Mouse (Mus musculus): ENCODE results near the gene 4930544D05Rik. TPM values are rescaled to one million over a fixed set of nuclear protein-coding genes. Genes with fewer than 3 reads are reported as not detected.
"Not testable (repeated sequence)": the region's sequence is repeated elsewhere in the genome, so short reads cannot be mapped to it uniquely, and the experiment has no call there.

Gene 4930544D05Rik
- not detected in 2 replicates for polyA plus RNA-seq (2015; fragmentation: Nextera tagmentation; extraction: Ambion mirVana)

- H3K4me3 ChIP-seq (ENCODE audit: low read length) = peak within 1 kb of the TSS; percentile 43
- H3K27me3 ChIP-seq (ENCODE audit: insufficient read depth, low read length) = no peaks in the 10 kb centered on the region
- peaks cover 13% of the 10 kb centered on the region for H3K4me1 ChIP-seq (ENCODE audit: insufficient read depth, low read length)
- H3K4me2 ChIP-seq (replicated peaks; ENCODE audit: low read depth, low read length) = peak within 1 kb of the TSS; percentile 77
- ATAC-seq (ENCODE audit: low FRiP score, low TSS enrichment) = peak; percentile 8; the same call in 1 of the 2 replicates
- no peaks in the 10 kb centered on the region for H3K9me3 ChIP-seq (ENCODE audit: low read length)
- H3K36me3 ChIP-seq (ENCODE audit: insufficient read depth, low read length) = peaks cover 25% of the 10 kb centered on the region
- WGBS = 18% methylated on average over 21 of the region's 21 CpGs
- peak within 1 kb of the TSS; percentile 33 for H3K9ac ChIP-seq (replicated peaks; ENCODE audit: low read length)
- peak within 1 kb of the TSS; percentile 76 for H3K27ac ChIP-seq (ENCODE audit: low read length)
Observed at GRCm38 (mm10) chr11:70615516-70616093, at the start of gene 4930544D05Rik. TSS of gene 4930544D05Rik (plus strand) at chr11:70615848.

GRCm38 (mm10) chr11:70566586-70566985 lies 49.1 kb upstream of the 4930544D05Rik start:
- 39% methylated on average over 7 of the region's 7 CpGs for WGBS
- Histone ChIP-seq H3K36me3 (ENCODE audit: insufficient read depth, low read length) (no peaks in the 10 kb centered on the region), H3K4me3 (ENCODE audit: low read length) (no peak overlapping the region), H3K9ac (replicated peaks; ENCODE audit: low read length) (no peak overlapping the region), H3K4me2 (replicated peaks; ENCODE audit: low read depth, low read length) (no peak overlapping the region), H3K27me3 (ENCODE audit: insufficient read depth, low read length) (no peaks in the 10 kb centered on the region), H3K27ac (ENCODE audit: low read length) (no peak overlapping the region), H3K4me1 (ENCODE audit: insufficient read depth, low read length) (peaks cover 49% of the 10 kb centered on the region), H3K9me3 (ENCODE audit: low read length) (no peaks in the 10 kb centered on the region)
- ATAC-seq (ENCODE audit: low FRiP score, low TSS enrichment) = no peak

GRCm38 (mm10) chr11:70570614-70571013 lies 45.0 kb upstream of the 4930544D05Rik start:
- not testable (repeated sequence) for H3K4me3 ChIP-seq (ENCODE audit: low read length); ATAC-seq (ENCODE audit: low FRiP score, low TSS enrichment); H3K9ac ChIP-seq (replicated peaks; ENCODE audit: low read length); H3K36me3 ChIP-seq (ENCODE audit: insufficient read depth, low read length); H3K27me3 ChIP-seq (ENCODE audit: insufficient read depth, low read length); H3K27ac ChIP-seq (ENCODE audit: low read length); H3K9me3 ChIP-seq (ENCODE audit: low read length); H3K4me2 ChIP-seq (replicated peaks; ENCODE audit: low read depth, low read length)
- peaks cover 50% of the 10 kb centered on the region for H3K4me1 ChIP-seq (ENCODE audit: insufficient read depth, low read length)
- WGBS = 92% methylated on average over 1 of the region's 1 CpGs

GRCm38 (mm10) chr11:70571641-70572040 lies 44.0 kb upstream of the 4930544D05Rik start:
- Histone ChIP-seq H3K36me3 (ENCODE audit: insufficient read depth, low read length) (no peaks in the 10 kb centered on the region), H3K4me1 (ENCODE audit: insufficient read depth, low read length) (peaks cover 41% of the 10 kb centered on the region), H3K9ac (replicated peaks; ENCODE audit: low read length) (no peak overlapping the region), H3K4me2 (replicated peaks; ENCODE audit: low read depth, low read length) (no peak overlapping the region), H3K9me3 (ENCODE audit: low read length) (no peaks in the 10 kb centered on the region), H3K27me3 (ENCODE audit: insufficient read depth, low read length) (no peaks in the 10 kb centered on the region), H3K27ac (ENCODE audit: low read length) (no peak overlapping the region), H3K4me3 (ENCODE audit: low read length) (no peak overlapping the region)
- no peak for ATAC-seq (ENCODE audit: low FRiP score, low TSS enrichment)
- 79% methylated on average over 1 of the region's 1 CpGs for WGBS

- no peaks in the 10 kb centered on the region for H3K36me3 ChIP-seq (ENCODE audit: insufficient read depth, low read length)
- no peak overlapping the region for H3K4me3 ChIP-seq (ENCODE audit: low read length)
- peak overlapping the region; percentile 37 for H3K27ac ChIP-seq (ENCODE audit: low read length)
- no peak overlapping the region for H3K9ac ChIP-seq (replicated peaks; ENCODE audit: low read length)
- no peaks in the 10 kb centered on the region for H3K27me3 ChIP-seq (ENCODE audit: insufficient read depth, low read length)
- no peak for ATAC-seq (ENCODE audit: low FRiP score, low TSS enrichment)
- no peaks in the 10 kb centered on the region for H3K9me3 ChIP-seq (ENCODE audit: low read length)
- H3K4me2 ChIP-seq (replicated peaks; ENCODE audit: low read depth, low read length) = no peak overlapping the region
- 23% methylated on average over 5 of the region's 5 CpGs for WGBS
- H3K4me1 ChIP-seq (ENCODE audit: insufficient read depth, low read length) = peaks cover 43% of the 10 kb centered on the region
Observed at GRCm38 (mm10) chr11:70572348-70572902, 43.2 kb upstream of the 4930544D05Rik start.

- Histone ChIP-seq H3K36me3 (ENCODE audit: insufficient read depth, low read length) (no peaks in the 10 kb centered on the region), H3K4me3 (ENCODE audit: low read length) (no peak overlapping the region), H3K9ac (replicated peaks; ENCODE audit: low read length) (0 out of 2 replicates have a peak overlapping the region, but pooled peaks have one; percentile 12), H3K4me1 (ENCODE audit: insufficient read depth, low read length) (peaks cover 50% of the 10 kb centered on the region), H3K27me3 (ENCODE audit: insufficient read depth, low read length) (no peaks in the 10 kb centered on the region), H3K4me2 (replicated peaks; ENCODE audit: low read depth, low read length) (no peak overlapping the region), H3K9me3 (ENCODE audit: low read length) (no peaks in the 10 kb centered on the region), H3K27ac (ENCODE audit: low read length) (peak overlapping the region; percentile 16; the same call in 1 of the 2 replicates)
- no peak for ATAC-seq (ENCODE audit: low FRiP score, low TSS enrichment)
- WGBS = 72% methylated on average over 6 of the region's 6 CpGs
Observed at GRCm38 (mm10) chr11:70573872-70574271, 41.8 kb upstream of the 4930544D05Rik start.

GRCm38 (mm10) chr11:70577201-70577600 lies 38.4 kb upstream of the 4930544D05Rik start:
- Histone ChIP-seq H3K4me3 (ENCODE audit: low read length) (no peak overlapping the region), H3K27me3 (ENCODE audit: insufficient read depth, low read length) (no peaks in the 10 kb centered on the region), H3K9ac (replicated peaks; ENCODE audit: low read length) (no peak overlapping the region), H3K9me3 (ENCODE audit: low read length) (no peaks in the 10 kb centered on the region), H3K4me2 (replicated peaks; ENCODE audit: low read depth, low read length) (no peak overlapping the region), H3K36me3 (ENCODE audit: insufficient read depth, low read length) (no peaks in the 10 kb centered on the region), H3K4me1 (ENCODE audit: insufficient read depth, low read length) (peaks cover 48% of the 10 kb centered on the region), H3K27ac (ENCODE audit: low read length) (no peak overlapping the region)
- WGBS = 59% methylated on average over 3 of the region's 3 CpGs
- no peak for ATAC-seq (ENCODE audit: low FRiP score, low TSS enrichment)

- H3K4me2 ChIP-seq (replicated peaks; ENCODE audit: low read depth, low read length) = no peak overlapping the region
- H3K9ac ChIP-seq (replicated peaks; ENCODE audit: low read length) = no peak overlapping the region
- no peaks in the 10 kb centered on the region for H3K27me3 ChIP-seq (ENCODE audit: insufficient read depth, low read length)
- peaks cover 48% of the 10 kb centered on the region for H3K4me1 ChIP-seq (ENCODE audit: insufficient read depth, low read length)
- no peaks in the 10 kb centered on the region for H3K9me3 ChIP-seq (ENCODE audit: low read length)
- no peak overlapping the region for H3K4me3 ChIP-seq (ENCODE audit: low read length)
- no peak overlapping the region for H3K27ac ChIP-seq (ENCODE audit: low read length)
- no peaks in the 10 kb centered on the region for H3K36me3 ChIP-seq (ENCODE audit: insufficient read depth, low read length)
- no peak for ATAC-seq (ENCODE audit: low FRiP score, low TSS enrichment)
- WGBS = 88% methylated on average over 6 of the region's 6 CpGs
Observed at GRCm38 (mm10) chr11:70578962-70579361, 36.7 kb upstream of the 4930544D05Rik start.

- ATAC-seq (ENCODE audit: low FRiP score, low TSS enrichment) = peak; percentile 18; the same call in 1 of the 2 replicates
Observed at GRCm38 (mm10) chr11:70579710-70580357, 35.8 kb upstream of the 4930544D05Rik start.

GRCm38 (mm10) chr11:70580358-70580720 lies 35.3 kb upstream of the 4930544D05Rik start:
- no peaks in the 10 kb centered on the region for H3K9me3 ChIP-seq (ENCODE audit: low read length)
- no peak overlapping the region for H3K9ac ChIP-seq (replicated peaks; ENCODE audit: low read length)
- ATAC-seq (ENCODE audit: low FRiP score, low TSS enrichment) = no peak
- H3K27ac ChIP-seq (ENCODE audit: low read length) = no peak overlapping the region
- 44% methylated on average over 5 of the region's 5 CpGs for WGBS
- peaks cover 54% of the 10 kb centered on the region for H3K4me1 ChIP-seq (ENCODE audit: insufficient read depth, low read length)
- H3K4me3 ChIP-seq (ENCODE audit: low read length) = no peak overlapping the region
- H3K27me3 ChIP-seq (ENCODE audit: insufficient read depth, low read length) = no peaks in the 10 kb centered on the region
- H3K4me2 ChIP-seq (replicated peaks; ENCODE audit: low read depth, low read length) = no peak overlapping the region
- H3K36me3 ChIP-seq (ENCODE audit: insufficient read depth, low read length) = no peaks in the 10 kb centered on the region

More at GRCm38 (mm10) chr11:70579710-70580357, 35.8 kb upstream of the 4930544D05Rik start:
- 73% methylated on average over 9 of the region's 9 CpGs for WGBS
- H3K4me3 ChIP-seq (ENCODE audit: low read length) = no peak overlapping the region
- no peak overlapping the region for H3K9ac ChIP-seq (replicated peaks; ENCODE audit: low read length)
- no peak overlapping the region for H3K27ac ChIP-seq (ENCODE audit: low read length)
- H3K4me1 ChIP-seq (ENCODE audit: insufficient read depth, low read length) = peaks cover 52% of the 10 kb centered on the region
- H3K36me3 ChIP-seq (ENCODE audit: insufficient read depth, low read length) = no peaks in the 10 kb centered on the region
- no peaks in the 10 kb centered on the region for H3K27me3 ChIP-seq (ENCODE audit: insufficient read depth, low read length)
- no peaks in the 10 kb centered on the region for H3K9me3 ChIP-seq (ENCODE audit: low read length)
- no peak overlapping the region for H3K4me2 ChIP-seq (replicated peaks; ENCODE audit: low read depth, low read length)

All from kidney, embryonic 16.5 days (tissue).